Mouse (Mus musculus) lung, postnatal 14 days (tissue): ENCODE data around the gene Kctd21.

Experiments
- DNase-seq: peaks from one replicate; pipeline ENCODE4 v3.0.0; 2021

Kctd21 gene

GRCm38 (mm10) chr7:97325156-97325985 lies 6.8 kb upstream of the Kctd21 start:
- DNase-seq = no peak

- DNase-seq = no peak
These were observed 4.8 kb upstream of the Kctd21 start for GRCm38 (mm10) chr7:97327376-97327775.

- DNase-seq = no peak
These were observed 3.1 kb upstream of the Kctd21 start for GRCm38 (mm10) chr7:97328891-97329588.

GRCm38 (mm10) chr7:97329676-97330075 lies 2.5 kb upstream of the Kctd21 start:
- no peak for DNase-seq

- DNase-seq = no peak
These were observed 1.0 kb upstream of the Kctd21 start for GRCm38 (mm10) chr7:97330931-97331645.

- DNase-seq = no peak
These were observed 527 bp downstream of the Kctd21 start for GRCm38 (mm10) chr7:97332667-97333041.

GRCm38 (mm10) chr7:97333113-97333898 lies 1.2 kb downstream of the Kctd21 start:
- DNase-seq = no peak

GRCm38 (mm10) chr7:97334406-97334805 lies 2.3 kb downstream of the Kctd21 start:
- DNase-seq = no peak

GRCm38 (mm10) chr7:97336678-97337077 lies 4.6 kb downstream of the Kctd21 start:
- DNase-seq = no peak

GRCm38 (mm10) chr7:97338593-97338992 lies 6.5 kb downstream of the Kctd21 start:
- no peak for DNase-seq

- no peak for DNase-seq
These were observed 7.5 kb downstream of the Kctd21 start for GRCm38 (mm10) chr7:97339623-97340022.

- no peak for DNase-seq
These were observed 9.1 kb downstream of the Kctd21 start for GRCm38 (mm10) chr7:97340907-97341849.

GRCm38 (mm10) chr7:97342961-97343360 lies 10.8 kb downstream of the Kctd21 start:
- no peak for DNase-seq

- DNase-seq = no peak
These were observed 12.5 kb downstream of the Kctd21 start for GRCm38 (mm10) chr7:97344655-97345054.

GRCm38 (mm10) chr7:97345229-97345871 lies 13.2 kb downstream of the Kctd21 start:
- DNase-seq = peak; percentile 31

GRCm38 (mm10) chr7:97346111-97346821 lies 14.1 kb downstream of the Kctd21 start:
- no peak for DNase-seq

- DNase-seq = no peak
These were observed 14.7 kb downstream of the Kctd21 start for GRCm38 (mm10) chr7:97346822-97347166.

- DNase-seq = no peak
These were observed 15.3 kb downstream of the Kctd21 start for GRCm38 (mm10) chr7:97347464-97347863.

- no peak for DNase-seq
These were observed 16.2 kb downstream of the Kctd21 start for GRCm38 (mm10) chr7:97348318-97348717.

- DNase-seq = no peak
These were observed 16.7 kb downstream of the Kctd21 start for GRCm38 (mm10) chr7:97348836-97349235.

- no peak for DNase-seq
These were observed 17.3 kb downstream of the Kctd21 start for GRCm38 (mm10) chr7:97349438-97349837.
